8 mouse cellular contexts compared by ENCODE assay signal in the genomic region with DNA sequence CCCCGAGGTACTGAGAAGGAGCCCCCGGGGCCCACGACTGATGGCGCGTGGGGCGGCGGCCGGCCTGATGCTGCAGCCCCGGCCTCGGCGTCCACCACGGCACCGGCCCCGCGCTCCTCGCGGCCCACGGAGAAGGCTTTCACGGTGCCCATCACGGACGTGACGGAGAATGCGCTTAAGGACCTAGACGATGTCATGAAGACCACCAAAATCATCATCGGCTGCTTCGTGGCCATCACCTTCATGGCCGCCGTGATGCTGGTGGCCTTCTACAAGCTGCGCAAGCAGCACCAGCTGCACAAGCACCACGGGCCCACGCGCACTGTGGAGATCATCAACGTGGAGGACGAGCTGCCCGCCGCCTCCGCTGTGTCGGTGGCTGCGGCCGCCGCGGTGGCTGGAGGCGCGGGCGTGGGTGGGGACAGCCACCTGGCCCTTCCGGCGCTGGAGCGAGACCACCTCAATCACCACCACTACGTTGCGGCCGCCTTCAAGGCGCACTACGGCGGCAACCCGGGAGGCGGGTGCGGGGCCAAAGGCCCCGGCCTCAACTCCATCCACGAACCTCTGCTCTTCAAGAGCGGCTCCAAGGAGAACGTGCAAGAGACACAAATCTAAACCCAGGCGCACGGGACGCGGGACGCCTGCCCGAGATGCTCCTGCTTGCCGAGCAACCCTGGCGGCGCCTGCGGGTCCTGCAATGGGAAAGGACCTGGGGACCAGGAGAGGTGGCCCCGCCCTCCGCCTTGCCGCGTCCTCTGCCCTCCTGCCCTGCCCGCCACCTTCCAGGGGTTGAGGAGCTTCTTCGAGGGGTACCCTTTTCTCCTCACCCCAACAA. TPM values are rescaled to one million over a fixed set of nuclear protein-coding genes. Genes with fewer than 3 reads are reported as not detected.
A peak's percentile ranks its signal among the peaks of the same experiment; 100 is the strongest.
DNase-seq lines count a peak whose midpoint lies in the region; ATAC-seq and TF ChIP-seq lines count a peak whose summit lies in the region.

No protein-coding gene starts in this region.

- TF ChIP-seq EP300 in ES-Bruce4 (IDR thresholded peaks at IDR 0.05; ENCODE audit: insufficient read depth, low read depth, low read length), result no peak
- TF ChIP-seq EP300 in heart, postnatal 0 days (IDR thresholded peaks at IDR 0.05; ENCODE audit: low read depth), result no peak

- peaks cover 33% of the 10 kb centered on the region for H3K36me3 ChIP-seq in heart, embryonic 13.5 days
- no peaks in the 10 kb centered on the region for H3K36me3 ChIP-seq in ES-Bruce4 (ENCODE audit: control insufficient read depth, insufficient read depth, low read length, poor library complexity, severe bottlenecking)
- H3K36me3 ChIP-seq in heart, postnatal 0 days (replicated peaks; ENCODE audit: control insufficient read depth, insufficient read depth, low read length), result peaks cover 18% of the 10 kb centered on the region
- no peaks in the 10 kb centered on the region for H3K36me3 ChIP-seq in limb, embryonic 11.5 days (ENCODE audit: control insufficient read depth, insufficient read depth, low read length)

- no peaks in the 10 kb centered on the region for H3K9me3 ChIP-seq in heart, embryonic 13.5 days
- no peaks in the 10 kb centered on the region for H3K9me3 ChIP-seq in ES-Bruce4 (replicated peaks; ENCODE audit: control insufficient read depth, insufficient read depth, low read length, poor library complexity, severe bottlenecking)
- H3K9me3 ChIP-seq in heart, postnatal 0 days (replicated peaks; ENCODE audit: control insufficient read depth, low read length), result no peaks in the 10 kb centered on the region
- H3K9me3 ChIP-seq in limb, embryonic 11.5 days (ENCODE audit: control insufficient read depth, low read length), result no peaks in the 10 kb centered on the region; the same call in 1 of the 2 replicates

- ATAC-seq in heart, embryonic 13.5 days (ENCODE audit: extremely low read depth, insufficient number of reproducible peaks, low FRiP score, low TSS enrichment), result no peak
- no peak for ATAC-seq in heart, postnatal 0 days (ENCODE audit: insufficient read depth, low read depth)
- ATAC-seq in limb, embryonic 11.5 days (ENCODE audit: insufficient number of reproducible peaks, low FRiP score, low TSS enrichment, low read depth), result no peak

- peak; percentile 18 for TF ChIP-seq CTCF in ES-Bruce4 (IDR thresholded peaks at IDR 0.05; ENCODE audit: low read depth, low read length)
- TF ChIP-seq CTCF in heart, postnatal 0 days (IDR thresholded peaks at IDR 0.05; ENCODE audit: low read depth), result peak; percentile 10; the same call in 1 of the 2 replicates

- peaks cover 68% of the 10 kb centered on the region for H3K27me3 ChIP-seq in heart, embryonic 13.5 days (replicated peaks)
- no peaks in the 10 kb centered on the region for H3K27me3 ChIP-seq in ES-Bruce4 (ENCODE audit: control insufficient read depth, insufficient read depth, low read length, poor library complexity, severe bottlenecking)
- peaks cover 29% of the 10 kb centered on the region for H3K27me3 ChIP-seq in heart, postnatal 0 days (ENCODE audit: control insufficient read depth, insufficient read depth, low read length)
- H3K27me3 ChIP-seq in limb, embryonic 11.5 days (ENCODE audit: control insufficient read depth, insufficient read depth, low read length), result peaks cover 57% of the 10 kb centered on the region

- intact Hi-C loops in heart, postnatal 36 days (cut with DNase I), result loop anchor here (10.0 kb wide), 1 partner anchor 1148 kb away; the partner anchor contains the start of gene Zfp715

- no peak for TF ChIP-seq POLR2A in ES-Bruce4 (IDR thresholded peaks at IDR 0.05; ENCODE audit: insufficient read depth, low read length)

- peak overlapping the region; percentile 42 for H3K4me3 ChIP-seq in heart, embryonic 13.5 days
- peak overlapping the region; percentile 55 for H3K4me3 ChIP-seq in ES-Bruce4 (ENCODE audit: low read depth, low read length)
- no peak overlapping the region for H3K4me3 ChIP-seq in heart, postnatal 0 days (ENCODE audit: low read depth, low read length)
- H3K4me3 ChIP-seq in limb, embryonic 11.5 days (ENCODE audit: low read depth, low read length), result peak overlapping the region; percentile 24

- 18% methylated on average over 77 of the region's 77 CpGs for WGBS in heart, embryonic 13.5 days
- WGBS in heart, postnatal 0 days, result 30% methylated on average over 62 of the region's 77 CpGs
- WGBS in limb, embryonic 11.5 days, result 8% methylated on average over 77 of the region's 77 CpGs

- H3K4me1 ChIP-seq in heart, embryonic 13.5 days, result peaks cover 42% of the 10 kb centered on the region
- H3K4me1 ChIP-seq in ES-Bruce4 (ENCODE audit: control insufficient read depth, insufficient read depth, low read length), result peaks cover 2% of the 10 kb centered on the region
- H3K4me1 ChIP-seq in heart, postnatal 0 days (ENCODE audit: control insufficient read depth, insufficient read depth), result no peaks in the 10 kb centered on the region
- H3K4me1 ChIP-seq in limb, embryonic 11.5 days (ENCODE audit: control insufficient read depth, insufficient read depth, low read length), result peaks cover 4% of the 10 kb centered on the region; the same call in 1 of the 2 replicates

- H3K9ac ChIP-seq in heart, embryonic 13.5 days, result peak overlapping the region; percentile 71
- peak overlapping the region; percentile 13; the same call in 1 of the 2 replicates for H3K9ac ChIP-seq in ES-Bruce4 (ENCODE audit: low read depth, poor library complexity, severe bottlenecking)
- H3K9ac ChIP-seq in heart, postnatal 0 days (replicated peaks; ENCODE audit: low read depth, low read length), result no peak overlapping the region
- no peak overlapping the region; the same call in 1 of the 2 replicates for H3K9ac ChIP-seq in limb, embryonic 11.5 days (ENCODE audit: low read length)

- DNase-seq in heart, postnatal 36 days, result no peak
- DNase-seq in cerebellum, adult 9-10 months, result peak; percentile 65
- no peak for DNase-seq in heart, postnatal 0 days (ENCODE audit: low spot score)
- DNase-seq in limb, embryonic 11.5 days (ENCODE audit: low spot score), result peak; percentile 86
- peak; percentile 63 for DNase-seq in right cerebral cortex, postnatal 25 days
- no peak for DNase-seq in retina, postnatal 1 day

- H3K27ac ChIP-seq in heart, embryonic 13.5 days (replicated peaks), result no peak overlapping the region
- no peak overlapping the region for H3K27ac ChIP-seq in ES-Bruce4 (ENCODE audit: insufficient read depth, low read length)
- no peak overlapping the region for H3K27ac ChIP-seq in heart, postnatal 0 days (ENCODE audit: low read depth)
- no peak overlapping the region for H3K27ac ChIP-seq in limb, embryonic 11.5 days (replicated peaks; ENCODE audit: low read depth, low read length)

- H3K4me2 ChIP-seq in heart, embryonic 13.5 days, result peak overlapping the region; percentile 69
- no peak overlapping the region for H3K4me2 ChIP-seq in heart, postnatal 0 days (ENCODE audit: low read depth, low read length)
- peak overlapping the region; percentile 50 for H3K4me2 ChIP-seq in limb, embryonic 11.5 days (ENCODE audit: low read depth, severe bottlenecking)

RNA-seq across cellular contexts. Expression of gene Aspdh, which starts 2.8 kb away (rescaled TPM):
- 0.70 and 1.4 TPM in 2 replicates for polyA plus RNA-seq in heart, embryonic 13.5 days (2015; fragmentation: Nextera tagmentation; extraction: Ambion mirVana)
- total RNA-seq in heart, postnatal 36 days (2021), result under 1 TPM; 0.65 to 0.75 TPM
- polyA plus RNA-seq in ES-Bruce4 (2011; ENCODE audit: insufficient read depth, insufficient read length, low read depth, missing spikeins), result not detected in 2 replicates
- 7.5 TPM in 1 of 2 replicates, not detected in the other for total RNA-seq in heart, postnatal 0 days (2014; rRNA removed; ENCODE audit: low replicate concordance)
- polyA plus RNA-seq in heart, postnatal 0 days (2015; fragmentation: Nextera tagmentation; extraction: Ambion mirVana), result 0.40 and 0.86 TPM in 2 replicates
- 0.60 TPM in 1 of 2 replicates, not detected in the other for polyA plus RNA-seq in limb, embryonic 11.5 days (2014; fragmentation: Nextera tagmentation; extraction: Ambion mirVana)

RNA-seq across cellular contexts. Expression of gene Josd2, which starts 5.3 kb away (rescaled TPM):
- polyA plus RNA-seq in heart, embryonic 13.5 days (2015; fragmentation: Nextera tagmentation; extraction: Ambion mirVana), result 138 and 158 TPM in 2 replicates
- total RNA-seq in heart, postnatal 36 days (2021), result 100 to 1,000 TPM; 127 to 143 TPM
- 9.7 and 12.3 TPM in 2 replicates for polyA plus RNA-seq in ES-Bruce4 (2011; ENCODE audit: insufficient read depth, insufficient read length, low read depth, missing spikeins)
- 123 and 143 TPM in 2 replicates for total RNA-seq in heart, postnatal 0 days (2014; rRNA removed; ENCODE audit: low replicate concordance)
- polyA plus RNA-seq in heart, postnatal 0 days (2015; fragmentation: Nextera tagmentation; extraction: Ambion mirVana), result 91.2 and 105 TPM in 2 replicates
- polyA plus RNA-seq in limb, embryonic 11.5 days (2014; fragmentation: Nextera tagmentation; extraction: Ambion mirVana), result 64.4 and 65.4 TPM in 2 replicates

RNA-seq across cellular contexts. Expression of gene Lrrc4b, which starts 33.6 kb away (rescaled TPM):
- polyA plus RNA-seq in heart, embryonic 13.5 days (2015; fragmentation: Nextera tagmentation; extraction: Ambion mirVana), result 1.6 and 1.7 TPM in 2 replicates
- total RNA-seq in heart, postnatal 36 days (2021), result 10 to 100 TPM; 20.5 to 21.6 TPM
- not detected in 2 replicates for polyA plus RNA-seq in ES-Bruce4 (2011; ENCODE audit: insufficient read depth, insufficient read length, low read depth, missing spikeins)
- total RNA-seq in heart, postnatal 0 days (2014; rRNA removed; ENCODE audit: low replicate concordance), result 55.6 and 89.5 TPM in 2 replicates
- polyA plus RNA-seq in heart, postnatal 0 days (2015; fragmentation: Nextera tagmentation; extraction: Ambion mirVana), result 2.8 TPM in 2 replicates
- polyA plus RNA-seq in limb, embryonic 11.5 days (2014; fragmentation: Nextera tagmentation; extraction: Ambion mirVana), result 0.51 and 0.60 TPM in 2 replicates

RNA-seq across cellular contexts. Expression of gene Emc10, which starts 33.9 kb away (rescaled TPM):
- polyA plus RNA-seq in heart, embryonic 13.5 days (2015; fragmentation: Nextera tagmentation; extraction: Ambion mirVana), result 88.2 and 93.2 TPM in 2 replicates
- total RNA-seq in heart, postnatal 36 days (2021), result 10 to 100 TPM; 87.6 to 87.9 TPM
- polyA plus RNA-seq in ES-Bruce4 (2011; ENCODE audit: insufficient read depth, insufficient read length, low read depth, missing spikeins), result 67.7 and 75.3 TPM in 2 replicates
- total RNA-seq in heart, postnatal 0 days (2014; rRNA removed; ENCODE audit: low replicate concordance), result 206 and 212 TPM in 2 replicates
- 67.0 and 73.2 TPM in 2 replicates for polyA plus RNA-seq in heart, postnatal 0 days (2015; fragmentation: Nextera tagmentation; extraction: Ambion mirVana)
- 83.0 and 85.8 TPM in 2 replicates for polyA plus RNA-seq in limb, embryonic 11.5 days (2014; fragmentation: Nextera tagmentation; extraction: Ambion mirVana)

RNA-seq across cellular contexts. Expression of gene Fam71e1, which starts 33.9 kb away (rescaled TPM):
- polyA plus RNA-seq in heart, embryonic 13.5 days (2015; fragmentation: Nextera tagmentation; extraction: Ambion mirVana), result 8.5 and 9.1 TPM in 2 replicates
- 1 to 10 TPM; 3.1 to 3.2 TPM for total RNA-seq in heart, postnatal 36 days (2021)
- polyA plus RNA-seq in ES-Bruce4 (2011; ENCODE audit: insufficient read depth, insufficient read length, low read depth, missing spikeins), result 5.6 and 7.4 TPM in 2 replicates
- 3.2 and 4.3 TPM in 2 replicates for total RNA-seq in heart, postnatal 0 days (2014; rRNA removed; ENCODE audit: low replicate concordance)
- polyA plus RNA-seq in heart, postnatal 0 days (2015; fragmentation: Nextera tagmentation; extraction: Ambion mirVana), result 11.4 and 12.5 TPM in 2 replicates
- 13.2 and 15.0 TPM in 2 replicates for polyA plus RNA-seq in limb, embryonic 11.5 days (2014; fragmentation: Nextera tagmentation; extraction: Ambion mirVana)

Comparison
In these comparisons a context has a peak if more than half of its experiments do, and no peak if none do; other contexts are left out.
1. H3K9ac ChIP-seq: peak in heart, embryonic 13.5 days (single experiment) and ES-Bruce4 (single experiment); none in heart, postnatal 0 days (single experiment) and limb, embryonic 11.5 days (single experiment).
2. DNase-seq: peak in cerebellum, adult 9-10 months (single experiment), limb, embryonic 11.5 days (single experiment) and right cerebral cortex, postnatal 25 days (single experiment); none in heart, postnatal 36 days (0 of 2), heart, postnatal 0 days (single experiment) and retina, postnatal 1 day (single experiment).